Mouse (Mus musculus): Measurements from ENCODE around the gene Daw1. TPM values are rescaled to one million over a fixed set of nuclear protein-coding genes. Genes with fewer than 3 reads are reported as not detected.

The Daw1 gene
- not detected for total RNA-seq (2023)

DNA sequence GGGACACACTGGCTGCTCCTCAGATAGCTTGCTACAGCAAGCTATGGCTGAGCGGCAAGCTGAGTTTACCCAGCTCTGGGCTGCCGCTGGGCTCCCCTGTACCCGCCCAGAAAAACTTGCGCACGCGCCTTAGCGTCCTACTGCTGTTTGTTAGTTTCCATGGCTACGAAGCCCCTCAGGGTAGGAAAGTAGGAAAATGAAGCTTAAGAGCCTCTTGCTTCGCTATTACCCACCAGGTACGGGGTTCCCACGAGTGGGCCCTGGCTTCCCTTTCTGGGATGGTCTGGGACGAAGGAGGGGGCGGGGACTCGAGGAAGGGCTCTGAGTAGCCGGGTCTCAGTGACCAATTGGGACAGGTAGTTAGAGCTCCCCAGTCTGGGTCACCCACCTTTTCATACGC is at the start of gene Daw1:
TSS of gene Daw1 (plus strand) at position 150 of the 400 bp plus-strand sequence.

GRCm38 (mm10) chr1:83116447-83117137 is 43.0 kb upstream of the Daw1 start, which contains the start of gene Ccl20:
Gene Ccl20, plus strand, starts transcription at chr1:83116766.

Other genes starting within 250 kb of the Daw1 start
- gene A030005L19Rik, start 246.4 kb upstream of the Daw1 start, total RNA-seq (2023): under 1 TPM in 1 of 2 experiments, not detected in 1; 0.63 TPM
- not detected for gene A030014E15Rik, start 234.8 kb upstream of the Daw1 start, total RNA-seq (2023)
- gene Gm6217, start 228.4 kb upstream of the Daw1 start, total RNA-seq (2023): not detected
- gene A030003K21Rik, start 216.4 kb upstream of the Daw1 start, total RNA-seq (2023): not detected
- not detected for gene Gm7544, start 203.7 kb upstream of the Daw1 start, total RNA-seq (2023)
- gene Gm47955, start 199.5 kb upstream of the Daw1 start, total RNA-seq (2023): not detected
- gene Gm47959, start 159.2 kb upstream of the Daw1 start, total RNA-seq (2023): not detected
- not detected for gene Slc19a3, start 121.3 kb upstream of the Daw1 start, total RNA-seq (2023)
- not detected for gene Krtap28-10, start 117.3 kb upstream of the Daw1 start, total RNA-seq (2023)
- gene Gm47969, start 114.8 kb upstream of the Daw1 start, total RNA-seq (2023): not detected
- gene A030005K14Rik, start 100.4 kb upstream of the Daw1 start, total RNA-seq (2023): not detected
- gene Krtap28-13, start 98.8 kb upstream of the Daw1 start, total RNA-seq (2023): not detected
- not detected for gene Ccl20, start 43.0 kb upstream of the Daw1 start, total RNA-seq (2023)
- not detected for gene Sphkap, start 248.4 kb downstream of the Daw1 start, total RNA-seq (2023)